Mouse (Mus musculus) kidney, embryonic 14.5 days (tissue): ENCODE data around the gene Smarca2. TPM values are rescaled to one million over a fixed set of nuclear protein-coding genes. Genes with fewer than 3 reads are reported as not detected.

Experiments
- ATAC-seq: fragments of 200-750 bp; cut with Nextera tagmentation; 2 replicates; pipeline ENCODE4 v1.8.0; 2017; ENCODE audit warnings: moderate number of reproducible peaks, mild to moderate bottlenecking, moderate TSS enrichment, moderate library complexity; ENCODE audit not compliant: low FRiP score, low TSS enrichment
- H3K27ac ChIP-seq: fragments of 300-500 bp; sonication (generic); 2 replicates; pipeline ENCODE4 v1.5.1; 2014; ENCODE audit warnings: low read depth, mild to moderate bottlenecking, low read length, moderate library complexity, mixed read lengths
- H3K27me3 ChIP-seq: fragments of 300-500 bp; sonication (generic); 2 replicates; pipeline ENCODE4 v1.6.1; 2014; ENCODE audit warnings: mild to moderate bottlenecking, low read length; ENCODE audit not compliant: control insufficient read depth, insufficient read depth
- H3K36me3 ChIP-seq: fragments of 300-500 bp; sonication (generic); 2 replicates; pipeline ENCODE4 v1.6.1; 2014; ENCODE audit warnings: low read length, mixed read lengths; ENCODE audit not compliant: control insufficient read depth, insufficient read depth
- H3K4me1 ChIP-seq: fragments of 300-500 bp; sonication (generic); 2 replicates; pipeline ENCODE4 v1.6.1; 2014; ENCODE audit warnings: low read length, mixed read lengths; ENCODE audit not compliant: control insufficient read depth, insufficient read depth
- H3K4me2 ChIP-seq: fragments of 300-500 bp; sonication (generic); replicated peaks from 2 replicates; pipeline ENCODE4 v1.6.1; 2014; ENCODE audit warnings: low read depth, mild to moderate bottlenecking, low read length
- H3K4me3 ChIP-seq: fragments of 300-500 bp; sonication (generic); 2 replicates; pipeline ENCODE4 v1.5.1; 2014; ENCODE audit warnings: mild to moderate bottlenecking, low read length
- H3K9ac ChIP-seq: fragments of 300-500 bp; sonication (generic); 2 replicates; pipeline ENCODE4 v1.6.1; 2014; ENCODE audit warnings: low read depth, mild to moderate bottlenecking, low read length, moderate library complexity
- H3K9me3 ChIP-seq: fragments of 300-500 bp; sonication (generic); 2 replicates; pipeline ENCODE4 v1.6.1; 2016; ENCODE audit warnings: low read length; ENCODE audit not compliant: control insufficient read depth
- WGBS: fragments of 180-500 bp; shearing (Covaris S2); extraction: QIAGEN DNeasy Blood & Tissue Kit; methylation state at CpG from one replicate; pipeline ENCODE4 v1.1.7; 2014; 5-methylcytosine and 5-hydroxymethylcytosine counted together
- polyA plus RNA-seq: library from polyadenylated mRNA; unstranded; fragments of >200 nt; fragmentation: Nextera tagmentation; extraction: Ambion mirVana; gene quantifications from 2 replicates; pipeline ENCODE4 v1.2.1, GENCODE M21; 2014

The Smarca2 gene
- polyA plus RNA-seq, 1 experiment from 2014 or later = 46.9 TPM

DNA sequence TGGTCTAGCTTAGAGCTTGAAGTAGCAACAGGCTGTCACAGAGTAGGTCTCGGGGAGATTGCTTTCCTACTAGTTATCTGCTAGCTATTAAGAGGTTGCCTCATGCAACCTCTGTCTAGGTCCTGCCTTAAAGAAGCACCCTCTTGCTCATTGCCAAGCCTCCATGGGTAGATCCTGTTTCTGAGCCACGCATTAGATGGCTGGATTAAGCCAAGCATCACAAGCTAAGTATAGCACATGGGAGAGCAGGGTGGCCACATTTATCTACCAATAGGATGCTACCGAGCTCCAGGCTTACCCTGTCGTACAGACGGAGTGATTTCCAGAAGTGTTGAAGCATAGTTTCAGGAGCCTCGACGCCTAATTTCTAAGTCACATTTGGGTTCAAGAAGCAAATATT, 114.3 kb downstream of the Smarca2 start:
- no peak overlapping the region for H3K4me3 ChIP-seq
- H3K9me3 ChIP-seq = no peaks in the 10 kb centered on the region
- H3K9ac ChIP-seq = no peak overlapping the region
- ATAC-seq = no peak
- no peak overlapping the region for H3K4me2 ChIP-seq
- no peak overlapping the region for H3K27ac ChIP-seq
- no peaks in the 10 kb centered on the region for H3K4me1 ChIP-seq
- no peaks in the 10 kb centered on the region for H3K36me3 ChIP-seq
- H3K27me3 ChIP-seq = no peaks in the 10 kb centered on the region
- 94% methylated on average over 7 of the region's 7 CpGs for WGBS

DNA sequence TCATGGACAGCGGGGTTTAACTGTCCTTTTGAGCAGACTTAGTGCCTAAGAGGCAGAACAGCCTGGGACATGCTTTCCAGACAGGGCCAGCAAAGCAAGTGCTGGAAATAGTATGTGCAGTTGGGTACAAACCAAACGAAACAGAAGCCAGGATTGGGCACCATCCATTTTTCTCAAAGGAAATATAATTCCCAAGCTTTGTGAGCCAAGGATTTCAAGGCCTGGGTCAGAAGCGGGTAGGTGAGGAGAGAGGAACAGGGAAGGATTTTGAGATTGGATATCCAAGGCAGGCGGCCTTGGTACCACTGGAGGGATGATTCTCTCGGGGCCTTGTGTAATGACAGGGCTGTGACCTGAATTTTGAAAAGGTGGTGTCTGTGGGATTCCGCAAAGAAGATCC, 116.9 kb downstream of the Smarca2 start:
- H3K27ac ChIP-seq = no peak overlapping the region
- no peak overlapping the region for H3K9ac ChIP-seq
- H3K9me3 ChIP-seq = no peaks in the 10 kb centered on the region
- H3K4me2 ChIP-seq = no peak overlapping the region
- H3K27me3 ChIP-seq = no peaks in the 10 kb centered on the region
- 85% methylated on average over 6 of the region's 6 CpGs for WGBS
- no peaks in the 10 kb centered on the region for H3K36me3 ChIP-seq
- H3K4me1 ChIP-seq = no peaks in the 10 kb centered on the region
- ATAC-seq = no peak
- H3K4me3 ChIP-seq = no peak overlapping the region

DNA sequence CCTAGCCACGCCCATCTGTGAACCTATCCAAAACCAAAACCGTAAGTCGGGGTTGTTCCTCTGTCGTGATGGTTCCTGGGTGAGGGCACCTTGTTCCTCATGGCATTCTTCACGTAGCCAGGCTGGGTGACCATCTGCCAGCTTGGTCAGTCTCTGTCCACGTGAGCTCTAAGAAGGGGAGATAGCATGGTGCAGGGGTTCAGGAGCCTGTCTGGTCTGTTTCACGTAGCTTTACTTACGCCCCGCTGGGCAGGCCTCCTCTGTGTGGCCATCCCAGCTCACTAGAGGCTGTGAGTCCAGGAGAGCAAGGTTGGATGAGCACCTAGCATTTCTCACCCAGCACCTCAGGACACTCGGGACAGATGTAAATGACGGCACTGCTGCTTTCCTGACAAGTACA, 119.0 kb downstream of the Smarca2 start:
- Histone ChIP-seq H3K4me1 (no peaks in the 10 kb centered on the region), H3K9me3 (no peaks in the 10 kb centered on the region), H3K4me3 (no peak overlapping the region), H3K27ac (no peak overlapping the region), H3K9ac (no peak overlapping the region), H3K36me3 (no peaks in the 10 kb centered on the region), H3K4me2 (no peak overlapping the region), H3K27me3 (no peaks in the 10 kb centered on the region)
- WGBS = 83% methylated on average over 11 of the region's 11 CpGs
- ATAC-seq = no peak

DNA sequence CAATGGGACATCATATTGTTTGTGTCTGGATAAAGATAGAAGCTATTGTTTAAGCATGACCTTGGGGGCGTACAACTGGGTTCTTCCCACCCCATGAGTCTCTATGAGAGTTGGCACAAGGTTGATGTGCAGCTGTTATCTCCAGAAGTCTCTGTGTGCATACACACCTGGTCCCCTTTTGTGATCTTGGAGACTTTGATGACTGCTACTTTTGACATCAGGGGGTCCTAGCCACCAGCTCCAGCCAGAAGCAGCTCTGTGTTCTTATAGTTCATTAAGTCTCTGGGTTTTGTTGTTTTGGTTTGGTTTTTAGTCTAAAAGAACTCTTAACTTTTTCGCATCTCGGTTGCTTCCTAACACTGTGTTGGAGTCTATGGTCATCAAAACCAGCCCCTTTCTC, 119.8 kb downstream of the Smarca2 start:
- Histone ChIP-seq H3K36me3 (no peaks in the 10 kb centered on the region), H3K9ac (no peak overlapping the region), H3K27ac (no peak overlapping the region), H3K4me1 (no peaks in the 10 kb centered on the region), H3K4me3 (no peak overlapping the region), H3K4me2 (no peak overlapping the region), H3K27me3 (no peaks in the 10 kb centered on the region), H3K9me3 (no peaks in the 10 kb centered on the region)
- WGBS = 92% methylated on average over 3 of the region's 3 CpGs
- no peak for ATAC-seq

DNA sequence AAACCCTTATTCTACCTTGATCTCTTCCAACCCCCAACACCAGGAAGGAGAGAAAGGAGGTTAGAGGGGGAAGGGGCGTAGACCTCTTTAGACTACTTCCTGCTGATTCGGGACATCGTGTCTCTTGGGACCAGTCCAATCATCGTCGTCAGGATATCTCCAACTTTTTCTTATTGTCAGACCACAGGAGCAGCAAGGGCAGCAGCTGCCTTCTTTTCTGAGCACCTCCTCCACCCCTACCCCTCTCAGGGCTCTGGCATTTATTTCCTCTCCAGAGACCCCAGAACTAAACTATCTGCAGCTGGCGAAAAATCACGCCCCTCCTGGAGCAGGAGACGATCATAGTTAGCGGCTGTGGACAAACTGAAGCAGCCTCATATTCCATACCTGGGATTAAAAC, 122.9 kb downstream of the Smarca2 start:
- no peaks in the 10 kb centered on the region for H3K27me3 ChIP-seq
- 54% methylated on average over 9 of the region's 9 CpGs for WGBS
- H3K27ac ChIP-seq = no peak overlapping the region
- no peak for ATAC-seq
- no peaks in the 10 kb centered on the region for H3K36me3 ChIP-seq
- no peaks in the 10 kb centered on the region for H3K9me3 ChIP-seq
- no peak overlapping the region for H3K9ac ChIP-seq
- H3K4me3 ChIP-seq = no peak overlapping the region
- H3K4me2 ChIP-seq = no peak overlapping the region
- H3K4me1 ChIP-seq = 0 out of 2 replicates have a peak, but pooled peaks cover under 1% of the 10 kb centered on the region

GRCm38 (mm10) chr19:26730486-26730885, 125.6 kb downstream of the Smarca2 start:
- H3K27ac ChIP-seq = no peak overlapping the region
- H3K27me3 ChIP-seq = no peaks in the 10 kb centered on the region
- H3K36me3 ChIP-seq = no peaks in the 10 kb centered on the region
- ATAC-seq = no peak
- 76% methylated on average over 9 of the region's 9 CpGs for WGBS
- no peaks in the 10 kb centered on the region for H3K9me3 ChIP-seq
- no peak overlapping the region for H3K4me3 ChIP-seq
- 0 out of 2 replicates have a peak, but pooled peaks cover 7% of the 10 kb centered on the region for H3K4me1 ChIP-seq
- H3K4me2 ChIP-seq = no peak overlapping the region
- H3K9ac ChIP-seq = no peak overlapping the region

GRCm38 (mm10) chr19:26731121-26731520, 126.3 kb downstream of the Smarca2 start:
- no peak overlapping the region for H3K27ac ChIP-seq
- H3K4me3 ChIP-seq = no peak overlapping the region
- H3K9ac ChIP-seq = no peak overlapping the region
- 90% methylated on average over 4 of the region's 4 CpGs for WGBS
- no peak overlapping the region for H3K4me2 ChIP-seq
- no peaks in the 10 kb centered on the region for H3K27me3 ChIP-seq
- ATAC-seq = no peak
- H3K36me3 ChIP-seq = no peaks in the 10 kb centered on the region
- H3K9me3 ChIP-seq = no peaks in the 10 kb centered on the region
- H3K4me1 ChIP-seq = 0 out of 2 replicates have a peak, but pooled peaks cover 7% of the 10 kb centered on the region

GRCm38 (mm10) chr19:26731809-26732208, 127.0 kb downstream of the Smarca2 start:
- Histone ChIP-seq H3K4me3 (no peak overlapping the region), H3K9me3 (no peaks in the 10 kb centered on the region), H3K27me3 (no peaks in the 10 kb centered on the region), H3K9ac (no peak overlapping the region), H3K4me1 (0 out of 2 replicates have a peak, but pooled peaks cover 7% of the 10 kb centered on the region), H3K4me2 (no peak overlapping the region), H3K27ac (no peak overlapping the region), H3K36me3 (no peaks in the 10 kb centered on the region)
- ATAC-seq = no peak
- WGBS = 2% methylated on average over 4 of the region's 4 CpGs

GRCm38 (mm10) chr19:26733055-26733454, 128.2 kb downstream of the Smarca2 start:
- Histone ChIP-seq H3K4me1 (0 out of 2 replicates have a peak, but pooled peaks cover 7% of the 10 kb centered on the region), H3K27me3 (no peaks in the 10 kb centered on the region), H3K9me3 (no peaks in the 10 kb centered on the region), H3K36me3 (no peaks in the 10 kb centered on the region), H3K4me2 (no peak overlapping the region), H3K4me3 (no peak overlapping the region), H3K9ac (no peak overlapping the region), H3K27ac (no peak overlapping the region)
- no peak for ATAC-seq
- WGBS = 56% methylated on average over 2 of the region's 2 CpGs
